Mouse (Mus musculus): ENCODE data around the gene Soga1. TPM values are rescaled to one million over a fixed set of nuclear protein-coding genes. Genes with fewer than 3 reads are reported as not detected.

Gene Soga1
- 10 to 100 TPM in 1 of 4 experiments, 1 to 10 TPM in 3; 8.7 to 11.1 (median 8.9) TPM for total RNA-seq (2022)

GRCm38 (mm10) chr2:157078793-157079700 lies at the start of gene Soga1:
Soga1 (minus strand) TSS chr2:157079254.
- DNase-seq (ENCODE audit: low spot score): peak; percentile 90

GRCm38 (mm10) chr2:157128072-157128471 lies 49.0 kb upstream of the Soga1 start:
- no peak for DNase-seq (ENCODE audit: low spot score)

- no peak for DNase-seq (ENCODE audit: low spot score)
Measured at GRCm38 (mm10) chr2:157127370-157127769, 48.3 kb upstream of the Soga1 start.

GRCm38 (mm10) chr2:157125246-157125645 lies 46.2 kb upstream of the Soga1 start:
- DNase-seq (ENCODE audit: low spot score): no peak

- no peak for DNase-seq (ENCODE audit: low spot score)
Measured at GRCm38 (mm10) chr2:157121766-157122165, 42.7 kb upstream of the Soga1 start.

GRCm38 (mm10) chr2:157119075-157119474 lies 40.0 kb upstream of the Soga1 start:
- DNase-seq (ENCODE audit: low spot score): no peak

GRCm38 (mm10) chr2:157118556-157118955 lies 39.5 kb upstream of the Soga1 start:
- DNase-seq (ENCODE audit: low spot score): no peak

- no peak for DNase-seq (ENCODE audit: low spot score)
Measured at GRCm38 (mm10) chr2:157116964-157117363, 37.9 kb upstream of the Soga1 start.

GRCm38 (mm10) chr2:157108236-157108635 lies 29.2 kb upstream of the Soga1 start:
- no peak for DNase-seq (ENCODE audit: low spot score)

GRCm38 (mm10) chr2:157104454-157104853 lies 25.4 kb upstream of the Soga1 start:
- DNase-seq (ENCODE audit: low spot score): no peak

- no peak for DNase-seq (ENCODE audit: low spot score)
Measured at GRCm38 (mm10) chr2:157102256-157102655, 23.2 kb upstream of the Soga1 start.

- no peak for DNase-seq (ENCODE audit: low spot score)
Measured at GRCm38 (mm10) chr2:157101650-157102049, 22.6 kb upstream of the Soga1 start.

- no peak for DNase-seq (ENCODE audit: low spot score)
Measured at GRCm38 (mm10) chr2:157100319-157100605, 21.2 kb upstream of the Soga1 start.

GRCm38 (mm10) chr2:157099532-157100318 lies 20.7 kb upstream of the Soga1 start:
- no peak for DNase-seq (ENCODE audit: low spot score)

- peak; percentile 71 for DNase-seq (ENCODE audit: low spot score)
Measured at GRCm38 (mm10) chr2:157095005-157095755, 16.1 kb upstream of the Soga1 start.

- no peak for DNase-seq (ENCODE audit: low spot score)
Measured at GRCm38 (mm10) chr2:157092024-157092423, 13.0 kb upstream of the Soga1 start.

- DNase-seq (ENCODE audit: low spot score): no peak
Measured at GRCm38 (mm10) chr2:157087536-157088317, 8.7 kb upstream of the Soga1 start.

GRCm38 (mm10) chr2:157086796-157087195 lies 7.7 kb upstream of the Soga1 start, which contains the start of gene Tldc2:
Tldc2 (plus strand) TSS chr2:157087055.
- no peak for DNase-seq (ENCODE audit: low spot score)

GRCm38 (mm10) chr2:157084831-157085585 lies 6.0 kb upstream of the Soga1 start:
- no peak for DNase-seq (ENCODE audit: low spot score)

- no peak for DNase-seq (ENCODE audit: low spot score)
Measured at GRCm38 (mm10) chr2:157081960-157082359, 2.9 kb upstream of the Soga1 start.
